Mouse (Mus musculus): ENCODE results near the gene Zfp775. TPM values are rescaled to one million over a fixed set of nuclear protein-coding genes. Genes with fewer than 3 reads are reported as not detected.
"Not testable (repeated sequence)": the region's sequence is repeated elsewhere in the genome, so short reads cannot be mapped to it uniquely, and the experiment has no call there.

Zfp775 gene
- polyA plus RNA-seq, 1 experiment from 2014 or later: 13.8 TPM

DNA sequence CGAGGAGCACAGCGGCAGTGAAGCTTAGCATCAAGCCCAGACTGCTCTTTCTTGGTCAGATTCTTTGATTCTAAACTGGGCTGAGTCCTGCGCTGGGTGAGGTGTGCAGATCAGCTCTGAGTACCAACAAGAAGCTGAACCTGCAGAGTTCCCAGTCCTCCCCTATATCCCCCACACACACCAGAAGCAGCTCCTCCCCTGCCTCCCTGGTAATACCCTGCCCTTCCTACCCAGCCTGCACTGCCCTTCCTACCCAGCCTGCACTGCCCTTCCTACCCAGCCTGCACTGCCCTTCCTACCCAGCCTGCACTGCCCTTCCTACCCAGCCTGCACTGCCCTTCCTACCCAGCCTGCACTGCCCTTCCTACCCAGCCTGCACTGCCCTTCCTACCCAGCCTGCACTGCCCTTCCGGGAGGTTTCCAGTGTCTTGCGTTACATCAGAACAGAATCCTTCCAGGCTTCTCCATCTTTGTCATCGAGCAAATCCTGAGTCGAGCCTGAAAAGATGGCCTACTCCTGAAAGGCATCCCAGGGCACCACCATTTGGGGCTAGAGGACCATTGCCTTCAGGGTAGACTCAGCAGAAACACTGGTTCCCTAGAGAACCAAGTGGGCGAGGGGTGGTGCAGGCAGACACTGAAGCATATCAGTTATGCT is 20.5 kb downstream of the Zfp775 start:
- WGBS: 88% methylated on average over 8 of the region's 8 CpGs
- peaks cover 26% of the 10 kb centered on the region for H3K36me3 ChIP-seq
- not testable (repeated sequence) for ATAC-seq (ENCODE audit: low FRiP score, low read depth); H3K27ac ChIP-seq; H3K4me2 ChIP-seq (replicated peaks); H3K4me3 ChIP-seq; H3K27me3 ChIP-seq (replicated peaks); H3K4me1 ChIP-seq; H3K9me3 ChIP-seq; H3K9ac ChIP-seq

DNA sequence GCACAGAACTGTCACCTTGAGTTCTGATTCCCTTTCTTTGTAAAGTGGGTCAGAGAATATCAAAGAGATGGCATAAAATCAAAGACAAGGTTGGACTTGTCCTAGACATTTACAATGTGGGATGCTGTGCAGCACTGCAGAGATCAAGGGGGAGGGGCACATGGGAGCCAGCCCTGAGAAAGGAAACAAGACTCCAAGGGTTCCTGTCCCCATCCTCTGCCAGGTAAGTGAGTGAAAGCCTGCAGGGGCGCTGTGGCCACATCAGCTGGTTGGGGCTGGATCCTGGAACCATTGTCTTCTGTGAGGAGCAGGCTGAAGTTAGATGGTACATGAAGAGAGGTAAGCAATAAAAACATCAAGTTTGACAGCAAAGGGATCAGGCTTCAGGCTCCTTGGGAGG is 21.6 kb downstream of the Zfp775 start:
- H3K4me3 ChIP-seq: no peak overlapping the region
- 35% methylated on average over 1 of the region's 1 CpGs for WGBS
- H3K4me1 ChIP-seq: peaks cover 6% of the 10 kb centered on the region; the same call in 1 of the 2 replicates
- H3K9me3 ChIP-seq: no peaks in the 10 kb centered on the region
- H3K27ac ChIP-seq: no peak overlapping the region
- ATAC-seq (ENCODE audit: low FRiP score, low read depth): no peak
- no peak overlapping the region for H3K4me2 ChIP-seq (replicated peaks)
- H3K36me3 ChIP-seq: peaks cover 26% of the 10 kb centered on the region
- no peak overlapping the region for H3K9ac ChIP-seq
- peaks cover 21% of the 10 kb centered on the region for H3K27me3 ChIP-seq (replicated peaks)

DNA sequence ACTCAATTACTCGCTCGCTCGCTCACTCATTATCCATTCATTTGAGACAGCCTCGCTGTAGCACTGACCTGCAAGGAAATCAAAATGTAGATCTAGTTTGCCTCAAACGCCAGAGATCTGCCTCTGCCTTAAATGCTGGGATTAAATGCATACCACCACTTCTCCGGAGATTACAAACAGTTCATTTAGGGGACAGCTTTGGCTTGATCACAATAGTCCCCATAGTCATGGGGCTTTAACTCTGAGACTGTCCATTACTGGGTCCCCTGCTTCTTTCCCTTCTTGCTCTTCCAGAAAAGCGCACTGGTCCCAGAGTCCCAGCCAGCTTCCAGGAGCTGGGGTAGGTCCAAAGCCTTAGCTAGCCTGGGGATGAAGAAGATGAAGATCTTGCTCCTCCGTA is 24.6 kb downstream of the Zfp775 start, which contains the start of gene AI854703:
AI854703 (plus strand) TSS at position 301 of the 400 bp plus-strand sequence.
- WGBS: 32% methylated on average over 8 of the region's 8 CpGs
- H3K4me1 ChIP-seq: peaks cover 15% of the 10 kb centered on the region
- peak within 1 kb of the TSS; percentile 52 for H3K9ac ChIP-seq
- H3K36me3 ChIP-seq: no peaks in the 10 kb centered on the region; the same call in 1 of the 2 replicates
- no peak for ATAC-seq (ENCODE audit: low FRiP score, low read depth)
- H3K4me3 ChIP-seq: peak within 1 kb of the TSS; percentile 35
- no peak within 1 kb of the TSS for H3K27ac ChIP-seq
- H3K9me3 ChIP-seq: no peaks in the 10 kb centered on the region
- peak within 1 kb of the TSS; percentile 78 for H3K4me2 ChIP-seq (replicated peaks)
- peaks cover 42% of the 10 kb centered on the region for H3K27me3 ChIP-seq (replicated peaks)

DNA sequence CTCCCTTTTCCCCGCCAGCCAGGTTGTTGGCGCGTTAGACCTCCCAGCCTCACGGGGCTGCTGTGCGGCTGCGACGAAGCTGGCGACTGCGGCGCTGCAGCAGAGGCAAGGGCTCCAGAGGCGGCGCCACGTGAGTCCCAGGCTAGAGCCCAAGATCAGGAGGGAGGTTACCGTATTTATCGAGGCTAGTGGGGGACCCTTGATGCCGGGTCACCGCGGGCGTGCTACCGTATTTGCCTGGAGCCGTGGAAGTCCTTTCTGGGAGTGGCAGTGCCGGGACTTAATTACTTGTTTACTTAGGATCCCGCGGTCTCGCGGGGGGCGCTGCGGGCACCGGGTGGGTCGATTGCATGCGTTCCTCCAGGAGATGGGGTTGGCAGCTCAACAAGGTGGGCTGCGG is 25.1 kb downstream of the Zfp775 start:
- H3K27me3 ChIP-seq (replicated peaks): peaks cover 42% of the 10 kb centered on the region
- no peak overlapping the region for H3K27ac ChIP-seq

DNA sequence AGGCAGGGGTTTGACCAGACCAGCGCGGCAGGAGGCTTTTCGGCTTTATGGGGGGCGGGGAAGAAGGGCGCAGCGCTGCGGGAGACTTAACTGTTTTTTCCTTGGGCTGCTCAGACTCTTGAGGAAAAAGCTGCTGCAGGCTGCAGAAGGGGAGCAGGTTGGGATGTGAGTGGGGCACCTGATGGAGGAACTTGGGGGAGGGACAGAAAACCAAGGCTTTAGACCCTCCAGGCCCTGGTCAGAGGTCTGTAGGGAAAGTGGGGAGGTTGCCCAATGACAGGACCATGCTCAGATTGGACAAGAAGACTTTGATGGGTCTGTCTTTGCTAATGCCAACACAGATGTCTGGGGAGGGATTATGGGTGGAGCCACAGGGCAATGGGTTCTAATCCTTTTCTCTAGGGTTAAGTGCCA is 25.7 kb downstream of the Zfp775 start:
- peaks cover 15% of the 10 kb centered on the region for H3K4me1 ChIP-seq
- ATAC-seq (ENCODE audit: low FRiP score, low read depth): no peak
- 3% methylated on average over 7 of the region's 7 CpGs for WGBS
- peak overlapping the region; percentile 52; the same call in 1 of the 2 replicates for H3K9ac ChIP-seq
- H3K4me2 ChIP-seq (replicated peaks): peak overlapping the region; percentile 78
- peak overlapping the region; percentile 35 for H3K4me3 ChIP-seq
- H3K27me3 ChIP-seq (replicated peaks): peaks cover 42% of the 10 kb centered on the region
- H3K9me3 ChIP-seq: no peaks in the 10 kb centered on the region
- H3K27ac ChIP-seq: no peak overlapping the region
- H3K36me3 ChIP-seq: no peaks in the 10 kb centered on the region

More for the DNA sequence above, 25.1 kb downstream of the Zfp775 start:
- no peak for ATAC-seq (ENCODE audit: low FRiP score, low read depth)
- Histone ChIP-seq H3K9ac (peak overlapping the region; percentile 52), H3K4me1 (peaks cover 15% of the 10 kb centered on the region), H3K36me3 (no peaks in the 10 kb centered on the region; the same call in 1 of the 2 replicates), H3K4me2 (replicated peaks) (peak overlapping the region; percentile 78), H3K9me3 (no peaks in the 10 kb centered on the region), H3K4me3 (peak overlapping the region; percentile 35)
- 1% methylated on average over 32 of the region's 32 CpGs for WGBS

DNA sequence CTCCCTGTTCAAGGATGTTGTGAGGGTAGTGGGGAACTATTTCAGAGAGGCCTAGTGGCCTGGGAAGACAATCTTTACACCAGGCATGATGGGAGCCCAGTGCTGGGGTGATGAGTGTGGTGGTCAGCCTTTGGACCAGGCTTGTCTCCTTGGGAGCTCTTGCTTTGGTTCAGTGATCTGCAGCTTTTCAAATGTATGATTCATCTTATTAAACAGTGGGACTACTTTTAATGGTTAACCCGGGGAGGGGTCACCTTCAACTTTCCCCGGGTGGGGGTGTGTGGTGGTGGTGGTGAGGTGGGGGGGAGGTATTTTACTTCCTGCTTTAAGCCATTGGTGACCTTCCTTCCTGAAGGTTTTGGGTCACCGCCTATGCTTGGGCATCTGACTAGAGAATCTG is 26.5 kb downstream of the Zfp775 start:
- no peaks in the 10 kb centered on the region for H3K9me3 ChIP-seq
- 0 out of 2 replicates have a peak overlapping the region, but pooled peaks have one; percentile 78 for H3K4me2 ChIP-seq (replicated peaks)
- H3K27ac ChIP-seq: no peak overlapping the region
- peaks cover 42% of the 10 kb centered on the region for H3K27me3 ChIP-seq (replicated peaks)
- 86% methylated on average over 3 of the region's 3 CpGs for WGBS
- H3K36me3 ChIP-seq: no peaks in the 10 kb centered on the region
- no peak for ATAC-seq (ENCODE audit: low FRiP score, low read depth)
- H3K9ac ChIP-seq: no peak overlapping the region
- peaks cover 15% of the 10 kb centered on the region for H3K4me1 ChIP-seq
- H3K4me3 ChIP-seq: no peak overlapping the region

DNA sequence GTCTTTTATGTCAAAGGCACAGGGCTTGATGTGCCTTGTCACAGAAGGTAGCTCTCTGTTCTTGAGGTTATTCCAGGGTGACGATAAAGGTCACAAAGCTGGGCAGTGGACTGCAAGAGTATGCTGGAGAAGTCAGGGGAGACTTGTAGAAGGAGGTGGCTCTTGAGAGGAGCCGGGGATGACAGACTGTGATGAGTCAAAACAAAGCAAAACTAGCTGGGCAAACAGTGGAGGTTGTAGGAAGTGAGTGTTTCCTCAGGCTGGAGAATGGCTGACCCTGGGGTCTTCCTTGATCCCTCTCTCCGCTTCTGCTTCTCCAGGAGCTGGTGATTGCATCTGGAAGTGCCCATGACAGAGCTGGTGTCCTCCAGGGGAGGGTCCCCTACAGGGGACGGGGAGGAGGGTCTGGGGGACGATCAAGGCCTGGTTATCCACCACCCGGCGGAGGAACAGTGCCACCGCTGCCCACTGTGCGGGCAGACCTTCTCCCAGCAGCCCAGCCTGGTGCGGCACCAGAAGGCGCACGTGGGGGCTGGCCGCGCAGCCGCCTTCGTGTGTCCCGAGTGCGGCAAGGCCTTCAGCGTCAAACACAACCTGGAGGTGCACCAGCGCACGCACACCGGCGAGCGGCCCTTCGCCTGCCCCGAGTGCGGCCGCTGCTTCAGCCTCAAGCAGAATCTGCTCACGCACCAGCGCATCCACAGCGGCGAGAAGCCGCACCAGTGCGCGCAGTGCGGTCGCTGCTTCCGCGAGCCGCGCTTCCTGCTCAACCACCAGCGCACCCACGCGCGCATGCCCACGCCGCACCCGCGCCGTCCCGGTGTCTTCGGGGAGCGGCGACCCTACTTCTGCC is 27.2 kb downstream of the Zfp775 start:
- H3K4me2 ChIP-seq (replicated peaks): peak overlapping the region; percentile 79
- H3K9ac ChIP-seq: peak overlapping the region; percentile 46
- H3K9me3 ChIP-seq: no peaks in the 10 kb centered on the region
- H3K27ac ChIP-seq: no peak overlapping the region
- peak overlapping the region; percentile 39 for H3K4me3 ChIP-seq
- ATAC-seq (ENCODE audit: low FRiP score, low read depth): peak; percentile 55
- WGBS: 8% methylated on average over 54 of the region's 54 CpGs
- no peaks in the 10 kb centered on the region for H3K36me3 ChIP-seq
- H3K27me3 ChIP-seq (replicated peaks): peaks cover 42% of the 10 kb centered on the region
- peaks cover 15% of the 10 kb centered on the region for H3K4me1 ChIP-seq

DNA sequence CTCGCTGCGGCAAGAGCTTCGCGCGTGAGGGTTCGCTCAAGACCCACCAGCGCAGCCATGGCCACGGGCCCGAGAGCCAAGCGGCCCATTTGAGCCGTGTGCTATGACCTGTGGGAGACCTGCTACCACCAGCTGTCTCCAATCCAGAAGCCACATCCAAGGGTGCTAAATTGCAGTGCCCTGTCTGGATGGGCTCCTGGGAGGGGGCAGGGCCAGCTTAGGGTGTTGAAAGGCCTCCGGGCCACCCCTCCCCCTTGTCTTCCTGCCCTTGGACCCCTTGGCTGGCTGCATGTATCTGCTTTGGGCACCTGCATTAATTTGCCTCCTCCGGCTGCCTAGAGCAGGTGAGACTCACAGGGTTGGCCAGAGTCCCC is 27.8 kb downstream of the Zfp775 start:
- WGBS: 15% methylated on average over 13 of the region's 13 CpGs
- H3K27ac ChIP-seq: no peak overlapping the region
- peaks cover 42% of the 10 kb centered on the region for H3K27me3 ChIP-seq (replicated peaks)

DNA sequence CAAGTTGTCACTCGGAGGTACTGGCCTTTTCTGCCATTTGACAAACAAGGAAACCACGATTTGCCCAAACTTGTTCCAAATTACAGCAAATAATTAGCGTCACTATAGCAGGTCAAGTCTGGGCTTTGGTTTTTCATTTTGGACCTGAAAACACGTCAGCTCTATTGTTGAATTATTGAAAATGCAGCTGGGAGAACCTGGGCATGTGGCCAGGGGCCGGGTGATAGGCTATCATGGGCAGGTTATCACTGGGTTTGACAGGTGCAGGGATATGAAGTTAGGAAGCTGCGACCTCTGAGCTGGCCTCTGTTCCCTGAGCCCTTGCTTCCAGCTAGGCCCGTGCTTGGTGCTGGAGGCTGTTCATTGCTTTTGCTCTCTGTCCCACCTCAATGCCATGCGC is 29.0 kb downstream of the Zfp775 start:
- H3K27me3 ChIP-seq (replicated peaks): peaks cover 35% of the 10 kb centered on the region

More for the DNA sequence above, 27.8 kb downstream of the Zfp775 start:
- Histone ChIP-seq H3K36me3 (no peaks in the 10 kb centered on the region), H3K9me3 (no peaks in the 10 kb centered on the region), H3K9ac (peak overlapping the region; percentile 46), H3K4me2 (replicated peaks) (peak overlapping the region; percentile 79), H3K4me3 (peak overlapping the region; percentile 39), H3K4me1 (peaks cover 15% of the 10 kb centered on the region)
- ATAC-seq (ENCODE audit: low FRiP score, low read depth): peak; percentile 26

DNA sequence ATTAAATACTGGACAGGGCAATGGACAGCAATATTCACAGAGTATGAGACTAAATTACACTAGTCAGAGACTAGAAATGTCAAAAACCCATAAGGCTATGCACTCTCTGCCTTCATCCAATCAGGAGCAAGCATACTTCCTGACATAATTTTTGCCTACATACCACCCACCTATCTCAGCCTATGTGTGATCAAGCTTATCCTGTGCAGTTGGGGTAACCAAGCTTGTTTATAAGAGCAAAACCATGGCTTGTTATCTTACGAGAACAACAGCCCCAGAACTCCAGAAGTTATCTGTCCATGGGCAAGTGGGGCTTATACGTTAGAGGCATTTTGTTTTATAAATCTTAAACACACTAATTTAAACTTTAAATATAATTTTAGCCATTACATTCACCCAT is 33.2 kb downstream of the Zfp775 start:
- 89% methylated on average over 2 of the region's 2 CpGs for WGBS
- Histone ChIP-seq H3K27ac (no peak overlapping the region), H3K4me1 (no peaks in the 10 kb centered on the region), H3K9ac (no peak overlapping the region), H3K36me3 (no peaks in the 10 kb centered on the region), H3K4me3 (no peak overlapping the region), H3K27me3 (replicated peaks) (peaks cover 4% of the 10 kb centered on the region), H3K9me3 (no peaks in the 10 kb centered on the region), H3K4me2 (replicated peaks) (no peak overlapping the region)
- no peak for ATAC-seq (ENCODE audit: low FRiP score, low read depth)

More for the DNA sequence above, 29.0 kb downstream of the Zfp775 start:
- no peaks in the 10 kb centered on the region for H3K9me3 ChIP-seq
- H3K4me3 ChIP-seq: no peak overlapping the region
- H3K27ac ChIP-seq: no peak overlapping the region
- ATAC-seq (ENCODE audit: low FRiP score, low read depth): no peak
- WGBS: 89% methylated on average over 8 of the region's 8 CpGs
- no peaks in the 10 kb centered on the region for H3K36me3 ChIP-seq
- H3K4me2 ChIP-seq (replicated peaks): no peak overlapping the region
- H3K4me1 ChIP-seq: peaks cover 15% of the 10 kb centered on the region
- H3K9ac ChIP-seq: no peak overlapping the region

DNA sequence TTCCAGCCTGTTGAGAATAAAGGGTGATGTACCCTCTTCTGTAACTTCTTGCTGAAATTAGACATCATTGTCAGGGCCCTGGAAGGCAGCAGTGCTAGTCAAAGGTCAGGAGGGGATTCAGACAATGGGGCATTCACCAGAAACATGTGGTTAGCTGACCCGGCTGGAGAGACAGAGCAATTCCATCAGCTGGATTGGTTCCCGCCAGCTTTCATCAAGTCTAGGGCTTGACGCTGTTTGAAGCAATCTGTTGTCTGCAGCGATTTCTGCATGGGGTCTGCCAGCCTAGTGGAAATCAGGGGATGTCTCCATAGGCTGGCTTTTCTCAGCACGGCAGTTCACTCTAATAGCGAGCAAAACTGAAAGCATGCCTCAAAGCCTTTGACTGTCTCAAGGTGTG is 34.7 kb downstream of the Zfp775 start:
- Histone ChIP-seq H3K4me2 (replicated peaks) (no peak overlapping the region), H3K9me3 (no peaks in the 10 kb centered on the region), H3K27me3 (replicated peaks) (no peaks in the 10 kb centered on the region), H3K36me3 (no peaks in the 10 kb centered on the region), H3K27ac (no peak overlapping the region), H3K4me1 (no peaks in the 10 kb centered on the region), H3K4me3 (no peak overlapping the region), H3K9ac (no peak overlapping the region)
- no peak for ATAC-seq (ENCODE audit: low FRiP score, low read depth)
- WGBS: 36% methylated on average over 6 of the region's 6 CpGs

DNA sequence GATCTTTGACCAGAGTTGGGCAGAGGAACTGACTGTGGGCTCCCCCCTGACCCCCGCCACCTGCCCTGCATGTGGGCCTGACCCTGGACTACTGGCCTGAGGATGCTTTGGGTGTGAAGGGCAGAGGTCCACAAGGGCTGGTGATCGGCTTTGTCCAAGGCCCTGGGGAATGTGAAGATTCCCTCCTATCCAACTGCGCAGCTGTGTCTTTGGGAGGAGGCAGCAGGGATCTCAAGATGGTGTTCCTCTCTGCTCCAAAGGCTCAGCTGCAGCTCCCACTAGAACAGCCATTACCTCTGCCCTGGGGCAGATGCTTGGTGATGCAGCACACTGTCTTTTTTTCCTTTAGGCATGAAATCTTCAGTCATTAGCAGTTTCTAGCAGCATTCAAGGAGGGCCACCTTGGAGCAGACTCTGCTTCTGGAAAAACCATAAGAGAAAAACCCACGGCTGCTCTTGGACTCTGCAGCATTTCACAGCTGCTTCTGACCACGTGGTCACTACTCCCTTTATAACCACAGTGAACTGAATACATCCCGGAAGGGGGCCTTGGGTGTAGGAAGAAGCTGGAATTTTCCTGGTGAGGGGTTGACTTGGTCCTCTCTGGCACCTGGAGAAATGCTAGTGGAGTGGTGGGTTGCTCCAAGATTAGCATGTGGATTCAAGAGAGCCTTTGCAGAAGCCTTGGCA is 36.1 kb downstream of the Zfp775 start:
- H3K9ac ChIP-seq: no peak overlapping the region
- no peak overlapping the region for H3K4me3 ChIP-seq
- no peak for ATAC-seq (ENCODE audit: low FRiP score, low read depth)
- WGBS: 69% methylated on average over 6 of the region's 6 CpGs
- H3K4me1 ChIP-seq: no peaks in the 10 kb centered on the region
- H3K27me3 ChIP-seq (replicated peaks): no peaks in the 10 kb centered on the region
- no peak overlapping the region for H3K27ac ChIP-seq
- no peaks in the 10 kb centered on the region for H3K36me3 ChIP-seq
- H3K4me2 ChIP-seq (replicated peaks): no peak overlapping the region
- no peaks in the 10 kb centered on the region for H3K9me3 ChIP-seq
